Mouse (Mus musculus) erythroblast, adult 5-6 weeks (primary cell): ENCODE measurements around the gene Hhat. TPM values are rescaled to one million over a fixed set of nuclear protein-coding genes. Genes with fewer than 3 reads are reported as not detected.

Source experiments
- ATAC-seq: replicated peaks from 2 replicates; pipeline ENCODE4 v1.8.0; 2016; ENCODE audit warnings: moderate number of reproducible peaks, mild to moderate bottlenecking, moderate TSS enrichment, inconsistent platforms; ENCODE audit not compliant: poor library complexity, low FRiP score, severe bottlenecking
- total RNA-seq, 2 experiments: library from RNA; stranded (forward) in 1 of 2; stranded (reverse) in 1 of 2; fragments of 150-400 nt in 1 of 2; fragments of 200-764, 138-1000 nt in 1 of 2; gene quantifications; 2 replicates each; pipeline versions ENCODE4 v1.2.3 to v1.2.4; 2015 to 2017; ENCODE audit warnings: low replicate concordance in 2 of 2

Hhat gene
- total RNA-seq (2015; ENCODE audit: low replicate concordance) (0.63 TPM in 1 of 2 replicates, not detected in the other), total RNA-seq (2017; ENCODE audit: low replicate concordance) (not detected in 2 replicates)

DNA sequence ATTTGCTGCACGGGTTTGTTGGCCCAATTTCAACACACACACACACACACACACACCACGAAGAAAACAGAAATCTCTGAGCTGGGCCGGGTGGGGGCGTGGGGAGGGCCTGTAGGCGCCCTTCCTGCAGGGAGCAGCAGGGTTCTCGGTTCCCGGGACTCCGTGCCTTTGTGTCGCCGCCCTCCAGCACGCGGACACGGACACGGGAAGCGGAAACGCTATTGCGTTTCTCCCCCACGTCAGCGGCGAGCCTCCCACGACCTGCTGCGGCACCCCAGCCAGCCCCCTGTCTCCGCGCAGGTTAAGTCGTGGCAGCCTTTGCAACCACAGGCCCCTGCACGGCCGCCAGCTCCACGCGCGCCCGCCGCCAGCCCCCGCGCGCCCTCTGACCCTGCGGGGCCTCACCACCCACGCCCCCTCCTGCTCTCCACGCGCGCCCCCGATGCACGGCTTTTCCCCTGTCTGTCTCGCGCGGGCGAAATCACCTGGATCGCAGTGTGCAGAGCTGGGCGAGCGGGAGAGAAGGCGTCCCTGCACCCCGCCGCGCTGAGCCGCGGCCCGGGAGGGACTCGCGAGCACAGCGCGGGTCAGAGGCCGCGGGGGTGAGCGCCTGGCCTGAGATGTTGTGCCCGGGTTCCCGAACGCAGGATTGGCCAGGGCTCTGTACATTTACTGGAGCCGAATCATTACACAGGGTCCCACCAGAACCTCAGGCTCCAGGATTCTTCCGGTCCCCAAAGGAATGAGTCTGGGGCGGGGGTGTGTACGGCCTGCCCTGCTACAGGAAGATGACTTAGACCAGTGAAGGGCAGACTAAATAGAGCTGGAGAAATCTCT lies at the start of gene Hhat:
TSS of gene Hhat (minus strand) at position 729 of the 837 bp plus-strand sequence.
- ATAC-seq = no peak

DNA sequence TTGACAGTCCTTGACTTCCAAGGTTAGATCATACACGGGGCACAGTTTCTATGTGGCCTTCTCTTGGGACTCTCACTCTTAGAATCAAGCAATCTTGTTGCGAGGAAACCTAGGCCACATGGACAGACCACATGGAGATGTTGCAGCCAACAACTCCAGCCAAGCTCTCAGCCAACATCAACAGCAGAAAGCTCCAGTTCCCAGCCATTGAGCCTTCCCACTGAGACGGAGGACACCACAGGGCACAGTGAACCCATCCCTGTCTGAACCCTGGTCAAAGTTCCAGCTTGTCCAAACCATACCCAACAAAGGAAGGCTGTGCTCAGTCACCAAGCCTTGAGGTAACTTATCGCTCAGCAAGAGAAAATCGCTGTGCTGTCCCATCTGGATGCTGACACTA lies 47.3 kb upstream of the Hhat start:
- no peak for ATAC-seq

DNA sequence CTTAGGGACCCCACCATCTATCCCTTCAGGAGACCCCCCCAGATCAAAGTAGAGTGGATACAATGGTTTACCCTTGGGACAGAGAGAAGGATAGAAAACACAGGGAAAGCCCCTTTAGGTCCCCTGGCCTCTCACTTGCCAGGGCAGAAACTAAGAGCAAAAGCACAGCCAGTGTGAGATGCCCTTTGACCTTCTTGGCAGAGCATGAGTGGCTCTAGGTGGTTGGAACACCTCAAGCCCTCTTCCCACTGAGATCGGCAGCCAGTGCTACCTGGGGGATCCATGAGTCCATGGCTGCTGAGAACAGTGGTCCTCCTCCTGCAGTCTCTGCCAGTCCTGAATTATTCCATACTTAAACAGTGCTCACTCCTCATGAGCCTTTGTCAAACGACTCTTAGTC lies 44.8 kb upstream of the Hhat start:
- ATAC-seq = no peak

GRCm38 (mm10) chr1:192814700-192815099 lies 43.7 kb upstream of the Hhat start:
- no peak for ATAC-seq

- no peak for ATAC-seq
These were observed 41.7 kb upstream of the Hhat start for GRCm38 (mm10) chr1:192812758-192813157.

- no peak for ATAC-seq
These were observed 41.3 kb upstream of the Hhat start for GRCm38 (mm10) chr1:192812290-192812689.

- ATAC-seq = no peak
These were observed 35.4 kb upstream of the Hhat start for GRCm38 (mm10) chr1:192806168-192807157.

DNA sequence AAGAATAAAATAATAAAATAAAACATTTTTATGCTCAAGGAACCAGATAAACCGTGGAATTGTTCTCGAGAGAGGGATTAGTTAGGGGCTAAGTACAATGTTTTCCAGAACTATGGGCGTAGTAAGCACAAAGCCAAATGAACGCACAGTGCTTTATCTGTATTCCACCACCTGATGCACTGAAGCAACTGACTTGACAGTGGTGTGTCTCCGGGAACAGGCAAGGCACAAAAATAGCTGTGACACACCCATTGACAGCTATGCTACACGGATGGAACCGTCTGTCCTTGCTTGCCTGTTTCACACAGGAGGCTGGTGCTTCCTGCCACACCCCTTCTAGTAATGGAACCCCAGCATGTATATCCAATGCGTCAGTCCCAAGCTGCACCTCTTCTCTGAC lies 29.3 kb upstream of the Hhat start:
- ATAC-seq = no peak

GRCm38 (mm10) chr1:192799165-192799991 lies 28.4 kb upstream of the Hhat start:
- ATAC-seq = no peak

DNA sequence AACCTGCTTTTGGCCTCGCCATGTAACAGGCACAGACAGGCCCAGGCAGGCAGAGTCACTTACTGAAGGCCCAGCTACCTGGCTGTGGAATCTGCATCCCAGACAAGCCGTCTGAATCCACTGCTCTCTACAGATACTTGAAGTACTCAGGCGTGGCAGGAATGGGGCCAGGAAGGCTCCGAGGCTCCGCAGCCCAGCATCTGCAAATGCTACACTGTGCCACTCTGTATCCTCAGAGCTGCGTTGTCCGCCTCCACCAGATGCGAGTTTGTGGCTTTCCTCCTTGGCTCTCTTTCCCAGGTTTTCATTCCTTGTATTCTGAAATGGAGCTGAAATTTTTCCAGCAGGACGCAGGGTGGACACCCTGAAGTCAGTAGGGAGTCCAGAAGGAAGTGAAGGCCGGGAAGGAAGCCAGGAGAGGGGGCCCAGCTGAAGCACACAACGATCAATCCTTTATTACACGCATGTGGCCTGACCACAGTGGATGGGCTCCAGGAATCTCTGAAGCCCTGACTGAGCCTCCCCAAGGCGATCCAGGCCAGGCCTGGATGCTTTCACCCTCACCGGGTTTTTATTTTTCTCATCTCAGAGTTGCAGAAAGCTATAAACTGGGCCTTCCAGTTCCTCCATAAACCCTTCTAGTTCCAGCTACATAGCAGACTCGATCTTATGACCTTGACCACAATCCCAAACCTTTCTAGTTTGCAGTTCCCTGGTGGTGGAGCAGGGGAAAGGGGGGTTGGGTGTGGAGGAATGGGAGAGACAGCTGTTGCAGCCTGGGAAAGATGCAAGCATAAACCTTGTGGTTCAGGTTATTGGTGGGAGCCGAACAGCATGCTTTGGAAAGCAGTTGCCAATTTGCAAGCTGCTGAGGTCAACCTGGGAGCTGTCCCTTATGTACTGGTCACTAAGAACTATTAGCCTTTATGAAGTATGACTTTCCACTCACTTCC lies 27.5 kb upstream of the Hhat start:
- ATAC-seq = no peak

GRCm38 (mm10) chr1:192797011-192797274 lies 25.9 kb upstream of the Hhat start:
- no peak for ATAC-seq

- no peak for ATAC-seq
These were observed 25.4 kb upstream of the Hhat start for GRCm38 (mm10) chr1:192796201-192797010.

- no peak for ATAC-seq
These were observed 24.1 kb upstream of the Hhat start for GRCm38 (mm10) chr1:192794957-192795745.

GRCm38 (mm10) chr1:192791897-192792361 lies 20.9 kb upstream of the Hhat start:
- no peak for ATAC-seq

DNA sequence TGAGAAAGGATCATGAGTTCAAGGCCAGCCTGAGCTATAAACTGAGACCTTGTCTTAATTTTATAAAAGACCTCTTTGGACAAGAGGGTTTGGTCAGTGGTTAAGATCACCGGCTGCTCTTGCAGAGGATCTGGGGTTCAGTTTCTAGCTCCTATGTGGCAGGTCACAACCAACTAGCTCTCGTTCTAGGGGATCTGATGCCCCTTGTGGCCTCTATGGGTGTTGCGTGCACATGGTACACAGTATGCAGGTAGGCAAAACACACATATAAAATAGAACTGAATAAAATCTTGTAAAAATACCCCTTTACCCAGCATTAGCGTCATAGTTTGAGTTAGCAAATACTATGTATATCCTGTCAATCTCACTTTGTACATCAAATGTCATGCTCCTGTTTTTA lies 19.4 kb upstream of the Hhat start:
- ATAC-seq = no peak; the same call in 1 of the 2 replicates

- no peak for ATAC-seq
These were observed 18.8 kb upstream of the Hhat start for GRCm38 (mm10) chr1:192789828-192790227.

DNA sequence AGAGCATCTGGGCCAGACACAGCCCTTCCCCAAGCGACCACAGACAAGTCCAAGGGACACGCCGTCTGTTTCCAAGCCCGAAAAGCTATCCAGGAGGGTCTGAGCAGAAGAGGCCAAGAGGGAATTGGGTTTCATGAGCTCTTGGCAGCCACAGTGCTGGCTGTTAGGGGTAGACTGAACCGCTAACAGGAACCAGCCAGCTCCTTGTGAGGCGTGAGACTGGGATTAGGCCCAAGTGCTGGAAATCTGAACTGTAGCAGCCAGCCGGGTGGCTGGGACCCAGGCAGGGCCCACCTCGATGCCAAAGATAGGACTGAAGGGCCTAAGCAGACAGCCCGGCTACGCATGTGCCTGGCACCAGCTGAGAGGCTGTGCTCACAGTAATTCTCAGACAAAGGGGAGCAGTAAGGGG lies 18.1 kb upstream of the Hhat start:
- no peak for ATAC-seq
